Mouse (Mus musculus) CD4-positive, CD25-positive, alpha-beta regulatory T cell (primary cell): ENCODE measurements around the gene Rnf217. TPM values are rescaled to one million over a fixed set of nuclear protein-coding genes. Genes with fewer than 3 reads are reported as not detected.

ENCODE experiments used
- polyA plus RNA-seq: library from polyadenylated mRNA; unstranded; fragments of 100-300 nt; shearing (Covaris generic); gene quantifications from one replicate; pipeline ENCODE4 v1.2.1, GENCODE M21; 2017

Gene Rnf217
- polyA plus RNA-seq = 0.02 TPM

DNA sequence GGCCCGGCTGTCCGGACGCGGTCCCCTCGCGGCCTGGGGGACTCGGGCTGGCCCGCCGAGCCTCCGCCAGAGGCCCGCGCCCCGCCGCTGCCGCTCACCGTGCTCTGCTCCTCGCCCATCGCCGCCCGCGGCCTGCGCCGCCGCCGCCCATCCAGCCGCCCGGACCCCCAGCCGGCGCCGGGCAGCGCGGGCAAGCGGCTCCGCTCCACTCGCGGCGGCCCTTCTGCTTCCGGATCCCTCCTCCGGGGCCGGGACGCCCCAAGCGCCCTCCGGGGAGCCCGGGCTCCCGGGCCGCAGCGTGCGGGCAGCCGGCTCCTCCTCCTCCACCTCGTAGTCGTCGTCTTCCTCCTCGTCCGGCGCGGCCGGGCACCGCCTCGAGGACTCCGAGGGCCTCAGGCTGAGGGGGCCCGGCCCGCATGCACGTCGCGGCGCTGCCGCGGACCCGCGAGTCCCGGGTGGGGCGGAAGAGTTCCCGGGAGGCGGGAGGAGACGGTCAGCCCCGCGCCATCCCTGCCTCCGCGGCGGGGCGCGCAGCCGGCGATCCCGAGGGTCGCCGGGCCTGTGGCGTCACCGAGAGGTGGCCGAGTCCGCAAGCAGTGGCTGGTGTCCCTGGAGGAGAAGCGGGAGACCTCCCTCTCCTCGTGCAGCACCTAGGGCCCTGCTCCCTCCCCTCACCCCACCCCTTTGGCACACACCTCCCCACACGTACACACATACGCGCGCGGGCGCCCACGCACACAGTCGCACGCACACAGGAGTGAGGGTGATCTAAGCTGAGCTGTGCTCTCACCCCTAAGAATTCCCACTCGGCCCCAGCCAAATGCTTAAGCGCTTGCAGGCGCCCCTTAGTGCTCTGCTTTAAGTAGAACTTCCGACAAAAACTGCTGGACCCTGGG lies at the start of gene Rnf217:
Rnf217 (minus strand) TSS at position 119 of the 896 bp plus-strand sequence.

GRCm38 (mm10) chr10:31445291-31446124 lies 163.5 kb downstream of the Rnf217 start, which contains the start of gene Tpd52l1:
Gene Tpd52l1, minus strand, starts transcription at chr10:31445958.

Other genes starting within 250 kb of the Rnf217 start
- not detected for gene Tpd52l1, start 163.2 kb downstream of the Rnf217 start, polyA plus RNA-seq